Mouse (Mus musculus) right cerebral cortex, postnatal 14 days (tissue): ENCODE measurements around the gene Hectd1.

Experiments used
- DNase-seq: peaks from one replicate; pipeline ENCODE4 v3.0.0; 2022

Gene Hectd1

GRCm38 (mm10) chr12:51759374-51759773 is 70.0 kb downstream of the Hectd1 start:
- no peak for DNase-seq

GRCm38 (mm10) chr12:51756599-51756961 is 72.8 kb downstream of the Hectd1 start:
- no peak for DNase-seq

- no peak for DNase-seq
Observed at GRCm38 (mm10) chr12:51755938-51756598, 73.3 kb downstream of the Hectd1 start.

GRCm38 (mm10) chr12:51747348-51747747 is 82.0 kb downstream of the Hectd1 start:
- no peak for DNase-seq

- no peak for DNase-seq
Observed at GRCm38 (mm10) chr12:51744957-51745356, 84.4 kb downstream of the Hectd1 start.

- peak; percentile 38 for DNase-seq
Observed at GRCm38 (mm10) chr12:51741690-51742089, 87.6 kb downstream of the Hectd1 start.

GRCm38 (mm10) chr12:51736807-51737206 is 92.5 kb downstream of the Hectd1 start:
- DNase-seq = no peak

GRCm38 (mm10) chr12:51736381-51736780 is 93.0 kb downstream of the Hectd1 start:
- no peak for DNase-seq

GRCm38 (mm10) chr12:51735840-51736271 is 93.5 kb downstream of the Hectd1 start:
- no peak for DNase-seq

GRCm38 (mm10) chr12:51734605-51735211 is 94.6 kb downstream of the Hectd1 start:
- DNase-seq = no peak

GRCm38 (mm10) chr12:51729827-51730226 is 99.5 kb downstream of the Hectd1 start:
- no peak for DNase-seq

GRCm38 (mm10) chr12:51729058-51729457 is 100.3 kb downstream of the Hectd1 start:
- peak; percentile 38 for DNase-seq

- DNase-seq = no peak
Observed at GRCm38 (mm10) chr12:51721836-51722235, 107.5 kb downstream of the Hectd1 start.

- no peak for DNase-seq
Observed at GRCm38 (mm10) chr12:51718617-51719016, 110.7 kb downstream of the Hectd1 start.

GRCm38 (mm10) chr12:51712685-51713084 is 116.7 kb downstream of the Hectd1 start:
- DNase-seq = no peak

GRCm38 (mm10) chr12:51710154-51710553 is 119.2 kb downstream of the Hectd1 start:
- no peak for DNase-seq

GRCm38 (mm10) chr12:51709741-51710140 is 119.6 kb downstream of the Hectd1 start:
- DNase-seq = no peak

GRCm38 (mm10) chr12:51708941-51709686 is 120.2 kb downstream of the Hectd1 start:
- DNase-seq = peak; percentile 63

- no peak for DNase-seq
Observed at GRCm38 (mm10) chr12:51706673-51707235, 122.6 kb downstream of the Hectd1 start.

GRCm38 (mm10) chr12:51705778-51706177 is 123.6 kb downstream of the Hectd1 start:
- DNase-seq = no peak

- DNase-seq = no peak
Observed at GRCm38 (mm10) chr12:51704572-51704971, 124.8 kb downstream of the Hectd1 start.

GRCm38 (mm10) chr12:51703859-51704258 is 125.5 kb downstream of the Hectd1 start:
- DNase-seq = no peak

- DNase-seq = no peak
Observed at GRCm38 (mm10) chr12:51701723-51702122, 127.6 kb downstream of the Hectd1 start.
